ENCODE assay signal across 19 mouse cellular contexts in the genomic region with DNA sequence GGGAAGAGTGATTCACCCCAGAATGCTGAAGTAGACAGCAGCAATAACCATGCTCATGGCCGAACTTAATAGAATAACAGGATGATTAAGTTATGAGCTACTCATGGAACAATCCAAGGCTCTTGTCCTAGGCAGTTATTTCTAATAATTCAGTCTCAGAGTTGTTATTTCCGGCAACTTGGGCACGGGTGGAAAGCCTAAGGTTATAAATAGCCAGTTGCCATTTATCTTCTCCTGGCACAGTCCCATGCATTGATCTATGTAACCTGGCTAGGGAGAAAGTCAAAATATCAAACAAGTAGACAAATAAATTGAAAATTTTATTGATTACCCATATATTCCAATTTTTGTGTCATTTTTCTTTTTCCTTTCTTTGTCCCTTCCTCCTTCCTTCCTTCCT.
A peak's percentile ranks its signal among the peaks of the same experiment; 100 is the strongest.
DNase-seq lines count a peak whose midpoint lies in the region; ATAC-seq and TF ChIP-seq lines count a peak whose summit lies in the region.
"Had no signal": no experiment of that assay in that cellular context is flagged by ENCODE, and none has a peak within 500 bp of the region (broad histone marks: within the 10 kb centered on the region; RNA-seq: fewer than 3 reads in every experiment).

No protein-coding gene starts in this region.

- no peak overlapping the region for H3K27ac ChIP-seq in liver, adult 2 months (replicated peaks; ENCODE audit: insufficient read depth, low read depth, low read length)
- H3K27ac ChIP-seq in liver, embryonic 12.5 days: no peak overlapping the region

- no peaks in the 10 kb centered on the region for H3K9me3 ChIP-seq in liver, embryonic 12.5 days (replicated peaks)
- H3K9me3 ChIP-seq: G1E had no signal

- intact Hi-C loops in heart, postnatal 36 days (cut with DNase I): no loop called here

- TF ChIP-seq POLR2A in liver, adult 2 months (IDR thresholded peaks at IDR 0.05; ENCODE audit: extremely low read depth, insufficient read depth, low read length): no peak

- peaks cover 7% of the 10 kb centered on the region for H3K4me1 ChIP-seq in liver, adult 2 months (ENCODE audit: control insufficient read depth, insufficient read depth, low read length)
- no peaks in the 10 kb centered on the region for H3K4me1 ChIP-seq in liver, embryonic 12.5 days

- no peak overlapping the region for H3K4me3 ChIP-seq in liver, adult 2 months (ENCODE audit: insufficient read depth, low read depth, low read length)
- H3K4me3 ChIP-seq in liver, embryonic 12.5 days: no peak overlapping the region

- ATAC-seq in liver, embryonic 12.5 days: no peak
- ATAC-seq: activated CD4-positive, CD25-positive, alpha-beta regulatory T cell, adult 4 months; CD4-positive, CD25-positive, alpha-beta regulatory T cell, adult 4 months; Patski had no signal

- no peak overlapping the region for H3K9ac ChIP-seq in liver, adult 2 months (ENCODE audit: low read depth, low read length)
- no peak overlapping the region for H3K9ac ChIP-seq in liver, embryonic 12.5 days

- H3K36me3 ChIP-seq in liver, adult 2 months (ENCODE audit: control insufficient read depth, insufficient read depth, low read length): no peaks in the 10 kb centered on the region
- H3K36me3 ChIP-seq in liver, embryonic 12.5 days: no peaks in the 10 kb centered on the region
- H3K36me3 ChIP-seq: G1E had no signal

- DNase-seq in heart, adult 11 months: peak; percentile 51
- no peak for DNase-seq in heart, postnatal 36 days
- peak; percentile 81 for DNase-seq in liver, adult 2 months (ENCODE audit: extremely low read depth, low read depth, low spot score)
- DNase-seq: adrenal gland, adult 2 months; adrenal gland, adult 8-10 months; adrenal gland, postnatal 10 days; adrenal gland, postnatal 14 days; adrenal gland, postnatal 25 days; adrenal gland, postnatal 36 days; B cell, adult 2 months; cerebellum, adult 11 months; cerebellum, adult 11-12 months; cerebellum, adult 18-20 months had no signal

- 35% methylated on average over 3 of the region's 3 CpGs for WGBS in liver, adult 2 months
- 61% methylated on average over 3 of the region's 3 CpGs for whole genome bisulfite sequencing in liver, embryonic 12.5 days (ENCODE audit: insufficient replicate concordance)

- H3K27me3 ChIP-seq in liver, adult 2 months (ENCODE audit: control insufficient read depth, insufficient read depth, low read length): no peaks in the 10 kb centered on the region
- H3K27me3 ChIP-seq in liver, embryonic 12.5 days (replicated peaks): no peaks in the 10 kb centered on the region
- H3K27me3 ChIP-seq: CH12.LX had no signal

- no peak overlapping the region for H3K4me2 ChIP-seq in liver, embryonic 12.5 days

- no peak for TF ChIP-seq CTCF in liver, adult 2 months (IDR thresholded peaks at IDR 0.05; ENCODE audit: low read depth, low read length)

- H3K79me2 ChIP-seq in liver, adult 2 months (ENCODE audit: control insufficient read depth, insufficient read depth, low read length): no peaks in the 10 kb centered on the region

Comparison
In these comparisons a context has a peak if more than half of its experiments do, and no peak if none do; other contexts are left out.
1. DNase-seq: peak in heart, adult 11 months (single experiment) and liver, adult 2 months (single experiment); none in heart, postnatal 36 days (0 of 2).